Mouse (Mus musculus) neutrophil, adult 5-6 weeks (primary cell): ENCODE measurements around the gene Lars2. TPM values are rescaled to one million over a fixed set of nuclear protein-coding genes. Genes with fewer than 3 reads are reported as not detected.
"Not testable (repeated sequence)": the region's sequence is repeated elsewhere in the genome, so short reads cannot be mapped to it uniquely, and the experiment has no call there.

Experiments
- ATAC-seq: fragments of 151-379, 151-347 bp; 2 replicates; pipeline ENCODE4 v1.8.0; 2017; ENCODE audit warnings: mild to moderate bottlenecking, moderate TSS enrichment; ENCODE audit not compliant: insufficient number of reproducible peaks, poor library complexity, low FRiP score, severe bottlenecking; ENCODE audit errors: extremely low read depth
- total RNA-seq: library from RNA; stranded (forward); fragments of 200-1000 nt; gene quantifications from 2 replicates; pipeline ENCODE4 v1.2.3, GENCODE M21; 2017

Gene Lars2
- total RNA-seq: 8.3 and 14.8 TPM in 2 replicates

DNA sequence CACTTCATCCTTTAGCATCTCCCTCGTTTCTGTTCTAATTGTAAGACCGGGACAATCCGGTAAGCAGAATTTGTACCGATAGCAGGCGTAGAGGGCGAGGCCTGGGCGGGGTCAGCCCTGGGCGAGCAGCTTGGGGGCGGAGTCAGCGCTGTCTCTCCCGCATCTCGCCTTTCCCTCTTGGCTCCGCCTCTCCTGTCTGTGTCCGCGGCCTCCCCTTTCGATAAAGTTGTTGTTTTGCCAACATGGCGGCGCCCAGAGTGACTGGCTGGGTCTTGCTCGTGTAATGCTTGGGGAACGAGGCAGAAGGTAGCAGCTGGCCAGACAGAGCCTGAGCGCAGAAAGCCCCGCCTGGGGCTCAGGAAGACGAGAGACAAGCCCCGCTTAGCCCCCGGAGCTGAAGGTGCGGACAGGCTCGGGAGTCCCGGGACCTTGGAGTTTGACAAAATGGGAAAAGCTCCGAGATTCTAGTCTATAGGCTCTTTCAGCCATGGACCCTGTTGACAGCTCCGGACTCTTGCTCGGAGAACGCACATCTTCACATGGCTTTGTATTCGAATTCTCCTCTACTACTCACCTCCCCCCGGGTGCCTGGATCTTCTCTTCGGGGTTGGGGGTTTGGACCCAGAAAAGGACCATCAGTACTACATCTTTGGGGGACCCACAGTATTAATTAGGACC is at the start of gene Lars2:
TSS of gene Lars2 (plus strand) at position 220 of the 678 bp plus-strand sequence.
- ATAC-seq: peak; percentile 97

DNA sequence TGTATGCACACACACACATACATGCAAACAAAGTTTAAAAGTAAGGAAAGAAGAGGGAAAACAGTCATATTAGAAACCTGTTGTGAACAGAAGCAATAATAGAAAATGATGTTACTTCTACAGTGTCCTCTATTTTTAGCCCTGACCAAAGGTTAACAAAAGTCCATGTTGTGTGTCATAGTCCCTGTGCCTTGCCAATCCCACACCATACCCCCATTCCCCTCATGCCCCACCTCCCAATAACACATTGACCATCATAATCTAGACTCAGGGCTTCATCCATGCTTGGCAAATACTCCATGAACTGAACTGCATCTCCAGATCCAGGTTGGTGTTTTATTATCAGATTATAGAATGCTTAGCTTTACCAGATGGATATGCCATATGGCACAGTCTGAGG is 40.6 kb upstream of the Lars2 start:
- ATAC-seq: no peak

GRCm38 (mm10) chr9:123328336-123328735 is 38.4 kb upstream of the Lars2 start:
- ATAC-seq: no peak

- no peak for ATAC-seq
These were observed 36.9 kb upstream of the Lars2 start for GRCm38 (mm10) chr9:123329831-123330230.

GRCm38 (mm10) chr9:123330271-123330670 is 36.5 kb upstream of the Lars2 start:
- not testable (repeated sequence) for ATAC-seq

DNA sequence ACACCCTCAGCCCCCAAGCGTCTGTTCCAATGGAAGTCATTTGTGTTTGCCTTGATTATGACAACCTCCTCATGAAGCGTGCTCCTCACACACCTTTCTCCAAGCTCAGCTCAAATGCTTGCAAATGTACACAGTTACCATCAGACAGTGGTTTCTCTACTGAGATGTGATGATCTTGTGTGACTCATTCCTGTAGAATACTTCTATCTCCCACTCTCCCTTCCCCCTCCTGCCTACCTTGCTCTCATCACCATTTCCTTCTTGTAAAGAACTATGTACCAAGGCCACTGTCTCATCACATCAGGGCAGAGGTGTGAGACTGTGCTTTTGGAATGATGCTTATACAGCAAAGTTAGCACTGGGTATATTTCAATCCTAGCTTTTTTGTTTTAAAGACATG is 33.2 kb upstream of the Lars2 start:
- no peak for ATAC-seq

DNA sequence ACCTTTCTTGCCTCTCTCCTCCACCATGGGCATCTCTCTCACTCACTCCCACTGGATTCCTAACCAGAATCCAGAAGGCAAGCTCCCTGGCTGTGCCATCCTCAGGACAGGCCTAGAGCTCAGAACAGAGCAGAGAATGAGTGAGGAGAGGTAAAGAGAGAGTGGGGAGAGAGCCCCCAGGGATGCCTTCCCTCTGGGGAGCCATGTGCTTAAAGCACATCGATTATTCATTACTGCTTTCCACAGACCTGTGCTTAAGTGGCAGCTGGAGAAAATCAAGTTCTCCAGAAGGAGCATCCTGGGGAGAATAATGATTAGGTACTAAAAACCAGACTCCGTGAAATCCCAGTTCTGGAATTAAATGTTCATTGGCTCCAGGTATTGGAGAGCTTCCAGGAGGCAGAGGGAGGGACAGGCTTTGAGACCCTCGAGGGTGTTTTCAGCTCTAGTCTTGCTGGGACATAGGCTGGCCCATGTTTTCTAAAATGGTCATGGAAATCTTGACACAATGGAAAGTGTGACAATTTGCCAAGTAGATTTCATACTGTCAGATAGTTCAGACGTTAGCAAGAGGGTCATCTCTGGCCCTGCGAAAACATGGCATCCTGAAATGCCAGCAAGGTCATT is 31.6 kb upstream of the Lars2 start:
- ATAC-seq: no peak

GRCm38 (mm10) chr9:123339651-123340144 is 27.0 kb upstream of the Lars2 start:
- ATAC-seq: no peak

DNA sequence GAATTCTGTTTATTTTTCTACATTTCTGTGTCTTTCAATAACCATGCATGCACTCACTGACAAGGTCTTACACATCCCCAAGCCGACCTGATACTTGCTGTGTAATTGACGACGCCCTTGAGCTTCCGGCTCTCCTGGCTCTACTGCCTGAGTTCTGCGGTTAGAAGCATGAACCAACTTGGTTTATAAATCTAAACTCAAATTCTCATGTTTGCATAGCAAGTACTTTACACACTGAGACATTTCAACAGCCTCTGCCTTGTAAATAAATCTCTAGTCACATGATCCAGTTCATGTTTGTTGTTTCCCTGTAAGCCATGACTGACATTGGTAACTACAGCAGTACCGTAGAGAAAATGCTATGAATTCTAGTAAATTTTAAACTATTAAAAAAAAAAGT is 25.5 kb upstream of the Lars2 start:
- ATAC-seq: no peak

GRCm38 (mm10) chr9:123343069-123343468 is 23.7 kb upstream of the Lars2 start:
- no peak for ATAC-seq

- not testable (repeated sequence) for ATAC-seq
These were observed 17.4 kb upstream of the Lars2 start for GRCm38 (mm10) chr9:123349286-123349685.

GRCm38 (mm10) chr9:123359981-123360380 is 6.7 kb upstream of the Lars2 start:
- ATAC-seq: no peak

DNA sequence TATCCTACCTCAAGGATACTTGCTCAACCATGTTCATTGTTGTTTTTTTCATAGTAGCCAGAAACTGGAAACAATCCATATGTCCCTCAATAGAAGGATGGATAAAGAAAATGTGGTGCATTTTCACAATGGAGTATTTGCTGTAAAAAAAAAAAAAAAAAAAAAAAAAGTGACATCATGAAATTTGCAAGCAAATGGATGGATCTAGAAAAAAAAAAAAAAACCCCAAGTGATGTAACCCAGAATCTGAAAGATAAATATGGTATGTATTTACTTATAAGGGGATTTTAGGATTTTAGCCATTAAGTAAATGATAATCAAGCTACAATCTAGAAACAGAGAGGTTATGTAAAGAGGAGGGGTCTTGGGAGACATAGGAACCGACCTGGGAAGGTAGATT is 1.4 kb upstream of the Lars2 start:
- no peak for ATAC-seq

DNA sequence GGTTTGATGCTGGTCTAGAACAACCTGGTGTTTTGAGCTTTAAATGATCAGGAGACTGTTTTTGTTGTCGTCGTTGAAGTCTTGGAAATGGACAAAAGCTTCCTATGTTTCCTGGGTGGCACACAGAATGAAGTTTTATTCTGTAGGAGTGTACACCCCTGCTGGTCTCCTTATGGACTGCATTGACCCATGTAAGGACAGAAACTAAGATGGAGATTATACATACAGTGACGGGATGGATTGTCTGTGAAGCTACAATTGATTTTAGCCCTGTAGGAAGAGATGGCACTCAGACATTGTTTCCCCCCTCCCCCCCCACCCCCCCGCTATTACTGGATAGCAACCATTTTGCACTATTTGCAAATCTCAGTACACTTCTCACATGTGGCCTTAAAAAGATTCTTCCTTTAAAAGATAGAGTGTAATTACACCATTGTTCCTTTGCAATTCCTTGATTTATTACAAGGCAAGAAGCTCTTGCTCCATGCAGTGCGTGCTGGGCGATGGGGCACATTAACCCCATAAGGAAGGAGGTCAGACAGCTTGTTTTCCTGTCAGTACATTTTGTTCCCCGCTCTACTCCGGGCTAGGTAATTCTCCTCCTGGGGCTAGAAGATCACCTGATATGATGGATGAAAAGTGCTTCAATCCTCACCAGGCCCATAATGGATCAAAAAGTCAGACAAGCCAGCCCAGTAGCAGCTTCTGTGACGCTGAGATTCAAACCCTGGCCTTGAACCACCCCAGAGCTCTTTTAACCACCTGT is 602 bp upstream of the Lars2 start:
- ATAC-seq: 0 out of 2 replicates have a peak, but pooled peaks have one; percentile 0

- no peak for ATAC-seq
These were observed 909 bp downstream of the Lars2 start for GRCm38 (mm10) chr9:123367636-123368035.

GRCm38 (mm10) chr9:123382399-123382798 is 15.7 kb downstream of the Lars2 start:
- ATAC-seq: no peak

DNA sequence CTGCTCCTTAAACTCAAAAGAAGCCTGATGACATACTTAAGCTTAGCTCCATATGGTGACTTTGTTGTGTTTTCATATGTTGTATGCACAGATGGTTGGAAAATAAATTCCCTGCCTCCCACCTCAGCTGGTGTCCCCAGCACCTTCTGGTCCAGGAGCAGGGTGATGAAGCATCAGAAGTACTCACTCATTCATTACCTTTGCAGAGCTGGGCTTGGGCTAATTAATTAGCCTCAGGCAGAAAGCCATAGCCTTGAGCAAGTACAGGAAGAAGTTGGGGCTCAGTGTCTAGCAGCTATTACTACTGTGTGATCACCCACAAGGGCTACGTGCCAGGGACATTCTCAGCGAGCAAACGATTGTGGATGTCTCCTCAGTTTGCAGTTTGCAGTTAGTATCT is 18.0 kb downstream of the Lars2 start:
- no peak for ATAC-seq

- no peak for ATAC-seq
These were observed 18.8 kb downstream of the Lars2 start for GRCm38 (mm10) chr9:123385352-123386198.

- ATAC-seq: no peak
These were observed 19.6 kb downstream of the Lars2 start for GRCm38 (mm10) chr9:123386347-123386746.
